Mouse (Mus musculus): ENCODE measurements around the gene Dpp9.
"Not testable (repeated sequence)": the region's sequence is repeated elsewhere in the genome, so short reads cannot be mapped to it uniquely, and the experiment has no call there.

Gene Dpp9

GRCm38 (mm10) chr17:56218377-56219191 lies at the start of gene Dpp9:
Gene Dpp9, minus strand, starts transcription at chr17:56218905.
- DNase-seq (ENCODE audit: low spot score) = peak; percentile 85

- DNase-seq (ENCODE audit: low spot score) = no peak
These were observed 47.6 kb upstream of the Dpp9 start for GRCm38 (mm10) chr17:56266271-56266670.

GRCm38 (mm10) chr17:56265869-56266268 lies 47.2 kb upstream of the Dpp9 start:
- no peak for DNase-seq (ENCODE audit: low spot score)

GRCm38 (mm10) chr17:56265011-56265410 lies 46.3 kb upstream of the Dpp9 start:
- DNase-seq (ENCODE audit: low spot score) = no peak

GRCm38 (mm10) chr17:56264020-56264419 lies 45.3 kb upstream of the Dpp9 start:
- peak; percentile 58 for DNase-seq (ENCODE audit: low spot score)

- DNase-seq (ENCODE audit: low spot score) = no peak
These were observed 44.0 kb upstream of the Dpp9 start for GRCm38 (mm10) chr17:56262645-56263094.

- DNase-seq (ENCODE audit: low spot score) = no peak
These were observed 42.5 kb upstream of the Dpp9 start for GRCm38 (mm10) chr17:56261166-56261565.

- no peak for DNase-seq (ENCODE audit: low spot score)
These were observed 40.8 kb upstream of the Dpp9 start for GRCm38 (mm10) chr17:56259301-56260037.

GRCm38 (mm10) chr17:56258812-56259211 lies 40.1 kb upstream of the Dpp9 start:
- DNase-seq (ENCODE audit: low spot score) = not testable (repeated sequence)

- not testable (repeated sequence) for DNase-seq (ENCODE audit: low spot score)
These were observed 39.6 kb upstream of the Dpp9 start for GRCm38 (mm10) chr17:56258269-56258668.

- DNase-seq (ENCODE audit: low spot score) = no peak
These were observed 38.6 kb upstream of the Dpp9 start for GRCm38 (mm10) chr17:56257181-56257894.

GRCm38 (mm10) chr17:56256239-56256881 lies 37.7 kb upstream of the Dpp9 start, which contains the start of gene Fem1a:
Gene Fem1a, plus strand, starts transcription at chr17:56256810.
- peak; percentile 86 for DNase-seq (ENCODE audit: low spot score)

GRCm38 (mm10) chr17:56255863-56256238 lies 37.1 kb upstream of the Dpp9 start:
- DNase-seq (ENCODE audit: low spot score) = peak; percentile 97

- DNase-seq (ENCODE audit: low spot score) = no peak
These were observed 36.7 kb upstream of the Dpp9 start for GRCm38 (mm10) chr17:56255429-56255828.

GRCm38 (mm10) chr17:56254695-56255094 lies 36.0 kb upstream of the Dpp9 start:
- DNase-seq (ENCODE audit: low spot score) = no peak

- DNase-seq (ENCODE audit: low spot score) = peak; percentile 63
These were observed 32.6 kb upstream of the Dpp9 start for GRCm38 (mm10) chr17:56251136-56251829.

GRCm38 (mm10) chr17:56245608-56246007 lies 26.9 kb upstream of the Dpp9 start:
- no peak for DNase-seq (ENCODE audit: low spot score)

- peak; percentile 90 for DNase-seq (ENCODE audit: low spot score)
These were observed 23.1 kb upstream of the Dpp9 start for GRCm38 (mm10) chr17:56241541-56242401.

- DNase-seq (ENCODE audit: low spot score) = no peak
These were observed 15.2 kb upstream of the Dpp9 start for GRCm38 (mm10) chr17:56233818-56234469.

- DNase-seq (ENCODE audit: low spot score) = no peak
These were observed 14.7 kb upstream of the Dpp9 start for GRCm38 (mm10) chr17:56233389-56233788.

Measured in ovary, postnatal 36 days (tissue).